Mouse (Mus musculus) forebrain, embryonic 11.5 days (tissue): ENCODE results near the gene Morc2a. TPM values are rescaled to one million over a fixed set of nuclear protein-coding genes. Genes with fewer than 3 reads are reported as not detected.

Experiments used
- ATAC-seq: fragments of 200-750 bp; cut with Nextera tagmentation; replicated peaks from 2 replicates; pipeline ENCODE4 v1.8.0; 2017; ENCODE audit warnings: moderate TSS enrichment; ENCODE audit not compliant: low FRiP score
- DNase-seq: peaks from one replicate; pipeline ENCODE4 v3.0.0-alpha.2; 2017; ENCODE audit warnings: low spot score
- H3K27ac ChIP-seq: fragments of 300-500 bp; sonication (generic); 2 replicates; pipeline ENCODE4 v1.5.1; 2014; ENCODE audit warnings: low read depth, low read length
- H3K27me3 ChIP-seq: fragments of 300-500 bp; sonication (generic); 2 replicates; pipeline ENCODE4 v1.6.1; 2014; ENCODE audit warnings: mild to moderate bottlenecking, low read length, mixed read lengths; ENCODE audit not compliant: control insufficient read depth, insufficient read depth
- H3K36me3 ChIP-seq: fragments of 300-500 bp; sonication (generic); 2 replicates; pipeline ENCODE4 v1.6.1; 2014; ENCODE audit warnings: mild to moderate bottlenecking, low read length, moderate library complexity, mixed read lengths; ENCODE audit not compliant: control insufficient read depth, insufficient read depth
- H3K4me1 ChIP-seq: fragments of 300-500 bp; sonication (generic); replicated peaks from 2 replicates; pipeline ENCODE4 v1.6.1; 2014; ENCODE audit warnings: low read length, mixed read lengths; ENCODE audit not compliant: control insufficient read depth, insufficient read depth
- H3K4me2 ChIP-seq: fragments of 300-500 bp; sonication (generic); 2 replicates; pipeline ENCODE4 v1.6.1; 2014; ENCODE audit warnings: low read depth, mild to moderate bottlenecking, low read length, moderate library complexity, mixed read lengths; ENCODE audit not compliant: severe bottlenecking
- H3K4me3 ChIP-seq: fragments of 300-500 bp; sonication (generic); 2 replicates; pipeline ENCODE4 v1.5.1; 2014; ENCODE audit warnings: low read depth, low read length
- H3K9ac ChIP-seq: fragments of 300-500 bp; sonication (generic); 2 replicates; pipeline ENCODE4 v1.6.1; 2014; ENCODE audit warnings: low read length
- H3K9me3 ChIP-seq: fragments of 300-500 bp; sonication (generic); 2 replicates; pipeline ENCODE4 v1.6.1; 2016; ENCODE audit warnings: low read length, mixed read lengths; ENCODE audit not compliant: control insufficient read depth
- WGBS: fragments of 180-500 bp; shearing (Covaris S2); extraction: QIAGEN DNeasy Blood & Tissue Kit; methylation state at CpG from one replicate; pipeline ENCODE4 v1.1.7; 2014; 5-methylcytosine and 5-hydroxymethylcytosine counted together
- polyA plus RNA-seq: library from polyadenylated mRNA; unstranded; fragments of >200 nt; fragmentation: Nextera tagmentation; extraction: Ambion mirVana; gene quantifications from 2 replicates; pipeline ENCODE4 v1.2.1, GENCODE M21; 2014

Gene Morc2a
- polyA plus RNA-seq, 1 experiment from 2014 or later, result 33.4 TPM

DNA sequence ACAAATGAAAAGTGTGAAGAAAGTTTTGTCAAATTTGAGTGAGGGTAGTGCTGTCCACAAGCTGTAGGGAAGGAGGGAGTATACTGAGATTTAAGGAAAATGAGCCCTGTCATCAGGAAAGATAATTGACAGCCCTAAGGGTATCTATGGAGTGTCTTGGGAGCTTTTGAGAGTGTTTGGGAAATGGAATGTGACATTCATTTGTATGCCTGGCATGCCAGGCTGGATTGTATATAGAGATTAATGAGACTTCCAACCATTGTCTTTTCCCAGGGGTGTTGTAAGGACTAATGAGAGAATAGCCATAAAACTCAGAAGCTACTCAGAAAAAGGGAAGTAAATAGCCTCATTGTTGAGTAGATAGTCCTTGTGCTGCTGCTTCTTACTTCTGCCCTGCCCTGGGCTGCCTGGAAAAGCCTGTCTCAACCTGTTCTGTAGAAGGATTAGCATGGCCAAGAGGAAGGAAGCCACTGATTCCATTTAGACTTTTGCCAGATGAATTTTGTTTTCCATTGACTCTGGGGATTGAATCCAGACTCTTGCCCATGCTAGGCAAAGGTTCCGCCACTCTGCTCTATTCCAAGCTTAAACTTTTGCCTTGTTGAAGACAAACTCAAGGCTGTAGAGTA, 22.1 kb downstream of the Morc2a start:
- DNase-seq (no peak), ATAC-seq (no peak)
- Histone ChIP-seq H3K9ac (no peak overlapping the region), H3K4me2 (no peak overlapping the region), H3K27ac (no peak overlapping the region), H3K27me3 (no peaks in the 10 kb centered on the region), H3K4me3 (no peak overlapping the region), H3K9me3 (no peaks in the 10 kb centered on the region), H3K36me3 (peaks cover 7% of the 10 kb centered on the region; the same call in 1 of the 2 replicates), H3K4me1 (no peaks in the 10 kb centered on the region)
- 95% methylated on average over 1 of the region's 1 CpGs for WGBS

DNA sequence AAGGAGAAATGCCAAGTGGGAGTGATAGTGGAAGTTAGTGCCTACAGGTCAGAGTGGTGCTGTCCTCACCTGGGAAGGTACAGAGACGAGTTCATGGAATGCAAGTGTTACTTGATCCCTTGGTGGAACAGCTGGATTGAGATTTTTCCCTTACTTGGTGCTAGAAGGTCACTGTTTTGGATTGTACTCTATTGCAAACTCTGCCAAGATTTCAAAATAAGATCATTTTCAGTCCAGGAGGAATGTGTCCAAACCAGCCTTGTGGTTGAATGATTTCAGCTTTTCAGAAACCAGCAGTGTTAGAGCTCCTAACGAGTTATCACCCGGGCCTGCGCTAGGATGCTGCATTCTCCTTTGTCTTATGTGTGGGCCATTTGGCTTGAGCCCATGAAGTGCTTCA, 25.6 kb downstream of the Morc2a start:
- Histone ChIP-seq H3K9ac (no peak overlapping the region), H3K27ac (no peak overlapping the region), H3K4me1 (no peaks in the 10 kb centered on the region), H3K9me3 (no peaks in the 10 kb centered on the region), H3K4me3 (no peak overlapping the region), H3K27me3 (no peaks in the 10 kb centered on the region), H3K36me3 (peaks cover 13% of the 10 kb centered on the region; the same call in 1 of the 2 replicates), H3K4me2 (no peak overlapping the region)
- 88% methylated on average over 4 of the region's 4 CpGs for WGBS
- DNase-seq (no peak), ATAC-seq (no peak)

DNA sequence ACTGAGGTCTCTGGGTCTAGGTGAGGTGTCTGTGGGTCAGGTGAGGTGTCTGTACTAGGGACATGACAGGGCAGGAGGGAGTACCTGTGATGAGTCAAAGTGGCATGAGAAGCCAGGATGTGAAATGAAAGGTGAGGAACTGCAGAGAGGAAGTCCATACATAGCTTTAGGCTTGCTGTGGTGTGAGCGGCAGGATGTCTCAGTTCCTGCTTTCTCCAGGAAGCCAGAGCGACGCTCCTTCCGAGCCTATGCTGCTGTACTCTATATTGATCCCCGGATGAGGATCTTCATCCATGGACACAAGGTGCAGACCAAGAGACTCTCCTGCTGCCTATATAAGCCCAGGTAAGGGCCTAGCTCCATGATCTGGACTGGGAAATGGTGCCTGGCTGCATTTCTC, 27.4 kb downstream of the Morc2a start:
- H3K4me1 ChIP-seq, result no peaks in the 10 kb centered on the region
- H3K4me3 ChIP-seq, result no peak overlapping the region
- H3K27me3 ChIP-seq, result no peaks in the 10 kb centered on the region
- 91% methylated on average over 5 of the region's 5 CpGs for WGBS
- no peak overlapping the region for H3K9ac ChIP-seq
- no peak for DNase-seq
- no peak for ATAC-seq
- H3K9me3 ChIP-seq, result no peaks in the 10 kb centered on the region
- no peak overlapping the region for H3K27ac ChIP-seq
- no peak overlapping the region for H3K4me2 ChIP-seq
- peaks cover 13% of the 10 kb centered on the region for H3K36me3 ChIP-seq

GRCm38 (mm10) chr11:3677204-3677603, 28.2 kb downstream of the Morc2a start:
- no peaks in the 10 kb centered on the region for H3K27me3 ChIP-seq
- ATAC-seq (no peak), DNase-seq (no peak)
- H3K4me1 ChIP-seq, result no peaks in the 10 kb centered on the region
- H3K9ac ChIP-seq, result no peak overlapping the region
- H3K4me3 ChIP-seq, result no peak overlapping the region
- H3K4me2 ChIP-seq, result no peak overlapping the region
- H3K27ac ChIP-seq, result no peak overlapping the region
- 91% methylated on average over 6 of the region's 6 CpGs for WGBS
- no peaks in the 10 kb centered on the region for H3K9me3 ChIP-seq
- H3K36me3 ChIP-seq, result peaks cover 13% of the 10 kb centered on the region

- WGBS, result 93% methylated on average over 3 of the region's 3 CpGs
- no peak overlapping the region for H3K9ac ChIP-seq
- no peak overlapping the region for H3K4me2 ChIP-seq
- H3K27ac ChIP-seq, result no peak overlapping the region
- H3K27me3 ChIP-seq, result no peaks in the 10 kb centered on the region
- no peak overlapping the region for H3K4me3 ChIP-seq
- no peak for ATAC-seq
- no peaks in the 10 kb centered on the region for H3K4me1 ChIP-seq
- no peaks in the 10 kb centered on the region for H3K9me3 ChIP-seq
- H3K36me3 ChIP-seq, result peaks cover 13% of the 10 kb centered on the region
- no peak for DNase-seq
Measured at GRCm38 (mm10) chr11:3679771-3680170, 30.8 kb downstream of the Morc2a start.

GRCm38 (mm10) chr11:3683696-3684095, 34.7 kb downstream of the Morc2a start:
- ATAC-seq, result no peak
- H3K9me3 ChIP-seq, result no peaks in the 10 kb centered on the region
- peaks cover 16% of the 10 kb centered on the region for H3K36me3 ChIP-seq
- no peak for DNase-seq
- H3K27me3 ChIP-seq, result no peaks in the 10 kb centered on the region
- H3K27ac ChIP-seq, result no peak overlapping the region
- H3K4me3 ChIP-seq, result no peak overlapping the region
- no peak overlapping the region for H3K9ac ChIP-seq
- 95% methylated on average over 11 of the region's 11 CpGs for WGBS
- H3K4me2 ChIP-seq, result no peak overlapping the region
- H3K4me1 ChIP-seq, result no peaks in the 10 kb centered on the region

DNA sequence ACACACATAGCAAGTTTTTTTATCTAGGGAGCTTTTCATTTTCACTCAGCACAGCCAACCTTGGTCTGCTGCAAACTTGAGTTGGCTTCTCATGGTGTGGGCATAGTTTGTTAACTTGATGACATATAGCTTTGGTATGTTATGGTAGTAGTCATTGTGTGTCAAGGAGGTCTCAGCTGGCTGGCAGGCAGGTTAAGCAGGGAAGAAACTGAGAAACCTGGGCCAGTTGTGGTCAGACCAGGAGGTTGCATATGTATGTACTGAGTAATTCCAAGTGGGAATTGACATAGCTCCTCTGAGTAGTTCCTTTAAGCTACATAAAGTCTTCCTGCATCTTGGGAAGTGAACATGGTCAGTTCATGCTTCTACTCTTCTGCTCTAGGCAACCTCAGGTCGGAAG, 35.2 kb downstream of the Morc2a start:
- ATAC-seq, result no peak
- H3K36me3 ChIP-seq, result peaks cover 16% of the 10 kb centered on the region

GRCm38 (mm10) chr11:3684723-3685430, 35.9 kb downstream of the Morc2a start:
- ATAC-seq (no peak), DNase-seq (no peak)
- H3K9me3 ChIP-seq, result no peaks in the 10 kb centered on the region
- peaks cover 16% of the 10 kb centered on the region for H3K36me3 ChIP-seq
- no peak overlapping the region for H3K9ac ChIP-seq
- no peak overlapping the region for H3K4me2 ChIP-seq
- no peak overlapping the region for H3K4me3 ChIP-seq
- H3K27ac ChIP-seq, result no peak overlapping the region
- no peaks in the 10 kb centered on the region for H3K27me3 ChIP-seq
- 90% methylated on average over 5 of the region's 5 CpGs for WGBS
- H3K4me1 ChIP-seq, result no peaks in the 10 kb centered on the region

More for the DNA sequence above, 35.2 kb downstream of the Morc2a start:
- H3K27me3 ChIP-seq, result no peaks in the 10 kb centered on the region
- H3K4me3 ChIP-seq, result no peak overlapping the region
- H3K9ac ChIP-seq, result no peak overlapping the region
- H3K9me3 ChIP-seq, result no peaks in the 10 kb centered on the region
- H3K4me1 ChIP-seq, result no peaks in the 10 kb centered on the region
- H3K27ac ChIP-seq, result no peak overlapping the region
- DNase-seq, result no peak
- WGBS, result 84% methylated on average over 1 of the region's 1 CpGs
- H3K4me2 ChIP-seq, result no peak overlapping the region

DNA sequence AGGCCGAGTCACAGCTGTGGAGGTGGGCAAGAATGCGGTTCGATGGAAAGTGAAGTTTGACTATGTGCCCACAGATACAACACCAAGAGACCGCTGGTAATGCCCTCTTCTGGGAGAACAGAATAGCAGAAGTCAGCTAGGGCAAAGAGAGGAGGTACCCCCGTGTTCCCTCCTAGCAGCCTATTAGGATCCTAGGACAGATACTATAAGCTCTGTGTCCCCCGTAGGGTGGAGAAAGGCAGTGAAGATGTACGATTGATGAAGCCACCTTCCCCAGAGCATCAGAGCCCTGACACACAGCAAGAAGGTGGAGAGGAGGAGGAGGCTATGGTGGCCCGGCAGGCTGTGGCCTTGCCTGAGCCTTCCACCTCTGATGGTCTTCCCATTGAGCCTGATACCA, 36.4 kb downstream of the Morc2a start:
- peaks cover 16% of the 10 kb centered on the region for H3K36me3 ChIP-seq
- WGBS, result 88% methylated on average over 8 of the region's 8 CpGs

More for the DNA sequence above, 36.4 kb downstream of the Morc2a start:
- no peaks in the 10 kb centered on the region for H3K27me3 ChIP-seq
- no peak overlapping the region for H3K9ac ChIP-seq
- no peak overlapping the region for H3K4me2 ChIP-seq
- no peak for DNase-seq
- H3K4me3 ChIP-seq, result no peak overlapping the region
- H3K27ac ChIP-seq, result no peak overlapping the region
- H3K9me3 ChIP-seq, result no peaks in the 10 kb centered on the region
- no peaks in the 10 kb centered on the region for H3K4me1 ChIP-seq
- ATAC-seq, result no peak
